Mouse (Mus musculus) embryonic facial prominence, embryonic 15.5 days (tissue): ENCODE measurements around the gene Gm12830. TPM values are rescaled to one million over a fixed set of nuclear protein-coding genes. Genes with fewer than 3 reads are reported as not detected.

Experiments used
- ATAC-seq: fragments of 200-750 bp; cut with Nextera tagmentation; 2 replicates; pipeline ENCODE4 v1.8.0; 2017; ENCODE audit warnings: low read depth, moderate TSS enrichment; ENCODE audit not compliant: insufficient number of reproducible peaks, low FRiP score, low TSS enrichment
- H3K27ac ChIP-seq: fragments of 300-500 bp; sonication (generic); replicated peaks from 2 replicates; pipeline ENCODE4 v1.5.1; 2015; ENCODE audit warnings: mild to moderate bottlenecking, inconsistent platforms
- H3K27me3 ChIP-seq: fragments of 300-500 bp; sonication (generic); 2 replicates; pipeline ENCODE4 v1.6.1; 2015; ENCODE audit warnings: inconsistent platforms
- H3K36me3 ChIP-seq: fragments of 300-500 bp; sonication (generic); 2 replicates; pipeline ENCODE4 v1.6.1; 2015; ENCODE audit warnings: mild to moderate bottlenecking, inconsistent platforms
- H3K4me1 ChIP-seq: fragments of 300-500 bp; sonication (generic); 2 replicates; pipeline ENCODE4 v1.6.1; 2015; ENCODE audit warnings: inconsistent platforms
- H3K4me2 ChIP-seq: fragments of 300-500 bp; sonication (generic); replicated peaks from 2 replicates; pipeline ENCODE4 v1.6.1; 2015; ENCODE audit warnings: mild to moderate bottlenecking, inconsistent platforms
- H3K4me3 ChIP-seq: fragments of 300-500 bp; sonication (generic); replicated peaks from 2 replicates; pipeline ENCODE4 v1.5.1; 2015; ENCODE audit warnings: mild to moderate bottlenecking, inconsistent platforms
- H3K9ac ChIP-seq: fragments of 300-500 bp; sonication (generic); 2 replicates; pipeline ENCODE4 v1.6.1; 2015; ENCODE audit warnings: inconsistent platforms
- H3K9me3 ChIP-seq: fragments of 300-500 bp; sonication (generic); replicated peaks from 2 replicates; pipeline ENCODE4 v1.6.1; 2016; ENCODE audit warnings: inconsistent platforms
- WGBS: fragments of 180-500 bp; shearing (Covaris S2); methylation state at CpG from one replicate; pipeline ENCODE4 v1.1.7; 2015; 5-methylcytosine and 5-hydroxymethylcytosine counted together
- polyA plus RNA-seq: library from polyadenylated mRNA; unstranded; fragments of >200 nt; fragmentation: Nextera tagmentation; extraction: Ambion mirVana; gene quantifications from 2 replicates; pipeline ENCODE4 v1.2.1, GENCODE M21; 2015

The Gm12830 gene
- polyA plus RNA-seq, 1 experiment from 2014 or later: not detected

- Histone ChIP-seq H3K9ac (no peak overlapping the region), H3K4me3 (no peak overlapping the region), H3K4me1 (no peaks in the 10 kb centered on the region), H3K27me3 (peaks cover 17% of the 10 kb centered on the region; the same call in 1 of the 2 replicates), H3K9me3 (no peaks in the 10 kb centered on the region), H3K36me3 (no peaks in the 10 kb centered on the region), H3K4me2 (no peak overlapping the region), H3K27ac (no peak overlapping the region)
- ATAC-seq: no peak
- 62% methylated on average over 5 of the region's 5 CpGs for WGBS
These were observed 24.1 kb upstream of the Gm12830 start for GRCm38 (mm10) chr4:114797254-114797914.

- no peak for ATAC-seq
- H3K4me2 ChIP-seq: no peak overlapping the region
- no peak overlapping the region for H3K27ac ChIP-seq
- H3K27me3 ChIP-seq: peaks cover 17% of the 10 kb centered on the region; the same call in 1 of the 2 replicates
- 69% methylated on average over 7 of the region's 7 CpGs for WGBS
- no peak overlapping the region for H3K4me3 ChIP-seq
- H3K9ac ChIP-seq: no peak overlapping the region
- no peaks in the 10 kb centered on the region for H3K4me1 ChIP-seq
- no peaks in the 10 kb centered on the region for H3K9me3 ChIP-seq
- no peaks in the 10 kb centered on the region for H3K36me3 ChIP-seq
These were observed 23.4 kb upstream of the Gm12830 start for GRCm38 (mm10) chr4:114798041-114798624.

GRCm38 (mm10) chr4:114804096-114804495 lies 17.4 kb upstream of the Gm12830 start:
- no peaks in the 10 kb centered on the region for H3K4me1 ChIP-seq
- H3K9me3 ChIP-seq: no peaks in the 10 kb centered on the region
- H3K9ac ChIP-seq: no peak overlapping the region
- 74% methylated on average over 5 of the region's 5 CpGs for WGBS
- H3K36me3 ChIP-seq: no peaks in the 10 kb centered on the region
- no peak for ATAC-seq
- no peak overlapping the region for H3K27ac ChIP-seq
- H3K27me3 ChIP-seq: peaks cover 6% of the 10 kb centered on the region
- no peak overlapping the region for H3K4me3 ChIP-seq
- no peak overlapping the region for H3K4me2 ChIP-seq

GRCm38 (mm10) chr4:114818963-114819702 lies 2.4 kb upstream of the Gm12830 start:
- no peak for ATAC-seq
- peaks cover 28% of the 10 kb centered on the region for H3K4me1 ChIP-seq
- H3K9ac ChIP-seq: no peak overlapping the region
- peaks cover 70% of the 10 kb centered on the region for H3K27me3 ChIP-seq
- H3K36me3 ChIP-seq: no peaks in the 10 kb centered on the region
- H3K4me2 ChIP-seq: no peak overlapping the region
- H3K27ac ChIP-seq: no peak overlapping the region
- no peaks in the 10 kb centered on the region for H3K9me3 ChIP-seq
- WGBS: 11% methylated on average over 9 of the region's 9 CpGs
- no peak overlapping the region for H3K4me3 ChIP-seq

GRCm38 (mm10) chr4:114834770-114835581 lies 13.5 kb downstream of the Gm12830 start:
- peaks cover 56% of the 10 kb centered on the region for H3K27me3 ChIP-seq
- no peaks in the 10 kb centered on the region for H3K4me1 ChIP-seq
- WGBS: 73% methylated on average over 10 of the region's 10 CpGs
- H3K36me3 ChIP-seq: no peaks in the 10 kb centered on the region
- ATAC-seq: no peak
- H3K27ac ChIP-seq: no peak overlapping the region
- H3K9me3 ChIP-seq: no peaks in the 10 kb centered on the region
- H3K9ac ChIP-seq: no peak overlapping the region
- H3K4me3 ChIP-seq: no peak overlapping the region
- H3K4me2 ChIP-seq: no peak overlapping the region

- Histone ChIP-seq H3K4me3 (no peak overlapping the region), H3K27ac (no peak overlapping the region), H3K9ac (no peak overlapping the region), H3K36me3 (no peaks in the 10 kb centered on the region), H3K4me2 (no peak overlapping the region), H3K9me3 (no peaks in the 10 kb centered on the region), H3K27me3 (peaks cover 83% of the 10 kb centered on the region), H3K4me1 (peaks cover 13% of the 10 kb centered on the region)
- ATAC-seq: no peak
- 38% methylated on average over 9 of the region's 9 CpGs for WGBS
These were observed 19.9 kb downstream of the Gm12830 start for GRCm38 (mm10) chr4:114841336-114841920.

- no peaks in the 10 kb centered on the region for H3K36me3 ChIP-seq
- H3K9ac ChIP-seq: no peak overlapping the region
- no peaks in the 10 kb centered on the region for H3K9me3 ChIP-seq
- H3K4me3 ChIP-seq: no peak overlapping the region
- H3K27me3 ChIP-seq: peaks cover 79% of the 10 kb centered on the region
- 5% methylated on average over 9 of the region's 11 CpGs for WGBS
- no peak for ATAC-seq
- no peak overlapping the region for H3K27ac ChIP-seq
- H3K4me1 ChIP-seq: peaks cover 13% of the 10 kb centered on the region
- no peak overlapping the region for H3K4me2 ChIP-seq
These were observed 20.9 kb downstream of the Gm12830 start for GRCm38 (mm10) chr4:114842376-114842960.

- Histone ChIP-seq H3K4me3 (peak overlapping the region; percentile 38), H3K4me2 (peak overlapping the region; percentile 71), H3K27me3 (peaks cover 72% of the 10 kb centered on the region), H3K9ac (peak overlapping the region; percentile 1; the same call in 1 of the 2 replicates), H3K9me3 (no peaks in the 10 kb centered on the region), H3K4me1 (peaks cover 13% of the 10 kb centered on the region), H3K27ac (no peak overlapping the region), H3K36me3 (no peaks in the 10 kb centered on the region)
- WGBS: 1% methylated on average over 51 of the region's 51 CpGs
- ATAC-seq: 0 out of 2 replicates have a peak, but pooled peaks have one; percentile 39
These were observed 21.7 kb downstream of the Gm12830 start for GRCm38 (mm10) chr4:114843097-114843721.

- Histone ChIP-seq H3K27ac (no peak overlapping the region), H3K4me2 (no peak overlapping the region), H3K27me3 (peaks cover 61% of the 10 kb centered on the region), H3K4me3 (no peak overlapping the region), H3K36me3 (no peaks in the 10 kb centered on the region), H3K4me1 (peaks cover 13% of the 10 kb centered on the region), H3K9me3 (no peaks in the 10 kb centered on the region), H3K9ac (no peak overlapping the region)
- ATAC-seq: no peak
- 40% methylated on average over 1 of the region's 1 CpGs for WGBS
These were observed 23.1 kb downstream of the Gm12830 start for GRCm38 (mm10) chr4:114844600-114844999.

- no peak overlapping the region for H3K9ac ChIP-seq
- H3K4me1 ChIP-seq: peaks cover 13% of the 10 kb centered on the region
- no peak overlapping the region for H3K27ac ChIP-seq
- H3K9me3 ChIP-seq: no peaks in the 10 kb centered on the region
- no peak for ATAC-seq
- no peaks in the 10 kb centered on the region for H3K36me3 ChIP-seq
- 57% methylated on average over 4 of the region's 4 CpGs for WGBS
- H3K4me3 ChIP-seq: no peak overlapping the region
- H3K27me3 ChIP-seq: peaks cover 54% of the 10 kb centered on the region
- H3K4me2 ChIP-seq: no peak overlapping the region
These were observed 24.1 kb downstream of the Gm12830 start for GRCm38 (mm10) chr4:114845622-114846021.
